Mouse (Mus musculus): ENCODE data around the gene Arhgef12.

The Arhgef12 gene

GRCm38 (mm10) chr9:42920190-42920589 is 186.8 kb downstream of the Arhgef12 start:
- DNase-seq (ENCODE audit: low spot score in 2 of 2) = no peak

GRCm38 (mm10) chr9:42917911-42918310 is 189.1 kb downstream of the Arhgef12 start:
- no peak for DNase-seq (ENCODE audit: low spot score in 2 of 2)
